In genomic region chr15:12626930-12627329, GRCm38 (mm10) we compare ENCODE assay signal across 15 mouse cellular contexts.
"Had no signal": no experiment of that assay in that cellular context is flagged by ENCODE, and none has a peak within 500 bp of the region (broad histone marks: within the 10 kb centered on the region; RNA-seq: fewer than 3 reads in every experiment).

No protein-coding gene starts in this region.

- DNase-seq: gastrocnemius, adult 2 months; gastrocnemius, postnatal 10 days; gastrocnemius, postnatal 25 days; heart, adult 18-20 months; heart, postnatal 10 days; kidney, adult 11 months; kidney, adult 2 months; kidney, adult 9 months; kidney, postnatal 14 days; kidney, postnatal 36 days; layer of hippocampus, postnatal 36 days; left cerebral cortex, postnatal 4 days had no signal

- ATAC-seq: inflammation-experienced regulatory T-cells, adult 6 months; intestine, embryonic 15.5 days; liver, embryonic 12.5 days had no signal
